Mouse (Mus musculus): ENCODE measurements around the gene Ercc4.

Ercc4 gene

GRCm38 (mm10) chr16:13194882-13195281 lies 85.4 kb downstream of the Ercc4 start:
- DNase-seq (ENCODE audit: low read depth, low spot score), result no peak

- no peak for DNase-seq (ENCODE audit: low read depth, low spot score)
Measured at GRCm38 (mm10) chr16:13196626-13197025, 87.1 kb downstream of the Ercc4 start.

DNA sequence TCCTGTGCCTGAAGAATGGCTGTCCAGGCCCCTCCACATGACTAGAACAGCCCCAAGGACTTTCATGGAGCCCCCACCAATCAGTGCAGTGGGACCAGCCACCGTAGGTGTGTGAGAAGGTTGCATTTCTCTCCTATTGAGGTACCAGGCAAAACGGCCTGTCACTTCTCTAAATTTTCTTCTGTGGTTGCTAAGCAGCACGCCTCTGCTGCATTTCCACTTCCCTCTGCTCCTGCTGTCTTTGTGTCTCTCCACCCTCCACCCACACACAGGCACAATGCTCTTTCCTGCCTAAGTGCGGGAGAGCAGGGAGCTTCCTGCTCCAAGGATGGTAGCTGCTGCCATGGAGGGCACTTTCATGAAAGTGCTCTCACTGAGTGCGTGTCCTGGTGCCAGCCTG lies 87.8 kb downstream of the Ercc4 start:
- DNase-seq (ENCODE audit: low read depth, low spot score), result no peak

- DNase-seq (ENCODE audit: low read depth, low spot score), result no peak
Measured at GRCm38 (mm10) chr16:13199204-13199603, 89.7 kb downstream of the Ercc4 start.
